Mouse (Mus musculus) c-Kit-positive CD71-negative TER-119-negative erythroid progenitor cells, embryonic 14.5 days (primary cell): ENCODE data around the gene Ulk4.
"Not testable (repeated sequence)": the region's sequence is repeated elsewhere in the genome, so short reads cannot be mapped to it uniquely, and the experiment has no call there.

Experiments
- DNase-seq: peaks from one replicate; pipeline ENCODE4 v3.0.0-alpha.2; 2013; ENCODE audit warnings: low read depth

The Ulk4 gene

GRCm38 (mm10) chr9:120933886-120934758, 342.9 kb downstream of the Ulk4 start:
- no peak for DNase-seq

GRCm38 (mm10) chr9:120933587-120933885, 343.5 kb downstream of the Ulk4 start:
- no peak for DNase-seq

DNA sequence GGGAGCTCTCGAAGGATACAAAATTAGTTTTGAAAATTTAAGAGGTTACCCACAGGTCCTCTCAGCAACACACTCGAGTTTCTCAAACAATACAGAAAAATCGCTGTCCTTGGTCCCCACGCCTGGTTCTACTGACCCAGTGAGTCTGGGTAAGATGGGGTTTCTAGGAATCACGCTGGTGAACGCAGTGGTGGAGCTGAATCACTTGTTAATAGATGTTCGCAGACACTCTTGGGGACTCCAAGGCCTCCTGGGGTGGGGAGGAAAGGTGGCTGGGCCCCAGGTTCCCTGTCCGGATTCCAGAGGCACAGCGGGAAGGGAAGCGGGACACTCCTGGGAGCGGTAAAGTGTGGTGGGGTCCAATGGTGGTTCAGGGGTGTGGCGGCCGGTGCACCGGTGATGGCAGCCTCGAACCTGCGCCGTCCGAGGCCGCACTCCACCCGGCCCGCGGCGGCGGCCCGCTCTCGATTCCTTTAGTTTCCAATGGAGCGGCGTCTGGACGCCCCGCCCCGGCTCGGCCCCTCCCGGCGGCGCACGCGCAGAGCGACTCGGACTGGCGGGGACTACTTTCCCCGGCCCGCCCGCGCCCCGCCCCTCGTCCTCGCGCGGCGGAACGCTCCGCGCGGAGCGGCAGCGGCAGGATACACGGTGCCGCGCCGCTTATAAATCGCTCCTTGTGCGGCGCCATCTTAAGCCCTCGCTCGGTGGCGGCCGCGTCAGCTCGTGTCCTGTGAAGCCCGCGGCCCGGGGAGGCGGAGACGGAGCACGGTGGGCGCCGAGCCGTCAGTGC, 344.0 kb downstream of the Ulk4 start:
- peak; percentile 89 for DNase-seq

DNA sequence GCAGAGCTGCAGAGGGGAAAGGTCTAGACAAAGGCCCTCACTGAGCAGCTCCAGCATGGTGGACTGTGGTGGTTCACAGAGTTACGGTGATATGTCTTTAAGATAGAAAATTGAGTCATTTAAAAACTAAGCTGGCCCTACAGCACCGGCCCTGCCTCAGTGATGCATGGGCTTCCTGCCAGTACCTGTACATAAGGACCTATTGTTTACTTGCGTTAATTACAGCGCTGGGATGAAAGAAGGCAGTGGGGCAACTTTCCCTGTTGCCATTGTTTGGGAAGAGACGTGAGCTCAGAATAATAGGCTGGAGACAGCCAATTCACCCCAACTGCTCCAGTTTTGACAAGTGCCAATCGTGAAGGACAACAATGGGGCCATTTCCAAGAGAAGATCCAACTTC, 344.6 kb downstream of the Ulk4 start:
- no peak for DNase-seq

DNA sequence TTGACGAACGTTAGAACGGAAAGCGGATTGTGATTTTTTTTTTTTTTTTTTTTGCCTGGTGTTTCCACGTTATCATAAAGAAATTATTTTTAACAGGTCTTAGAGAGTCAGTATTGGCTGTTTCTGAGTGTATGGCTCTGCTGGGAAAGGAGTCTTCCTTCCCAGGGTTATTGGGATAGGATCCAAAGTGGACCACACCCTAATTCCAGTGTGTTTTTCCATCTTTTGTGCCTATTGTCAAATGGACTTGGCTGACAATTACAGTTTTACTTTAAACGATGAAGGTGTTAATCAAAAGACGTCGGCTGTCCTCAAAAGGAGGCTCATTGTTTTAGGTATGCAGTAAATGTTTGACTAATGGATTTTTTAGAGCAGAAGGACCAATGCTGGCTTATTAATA, 346.2 kb downstream of the Ulk4 start:
- no peak for DNase-seq

- DNase-seq, result no peak
Measured at GRCm38 (mm10) chr9:120930021-120930420, 347.0 kb downstream of the Ulk4 start.

GRCm38 (mm10) chr9:120929081-120929480, 347.9 kb downstream of the Ulk4 start, which contains the start of gene Ctnnb1:
Gene Ctnnb1 (plus strand): TSS chr9:120929216.
- DNase-seq, result no peak

DNA sequence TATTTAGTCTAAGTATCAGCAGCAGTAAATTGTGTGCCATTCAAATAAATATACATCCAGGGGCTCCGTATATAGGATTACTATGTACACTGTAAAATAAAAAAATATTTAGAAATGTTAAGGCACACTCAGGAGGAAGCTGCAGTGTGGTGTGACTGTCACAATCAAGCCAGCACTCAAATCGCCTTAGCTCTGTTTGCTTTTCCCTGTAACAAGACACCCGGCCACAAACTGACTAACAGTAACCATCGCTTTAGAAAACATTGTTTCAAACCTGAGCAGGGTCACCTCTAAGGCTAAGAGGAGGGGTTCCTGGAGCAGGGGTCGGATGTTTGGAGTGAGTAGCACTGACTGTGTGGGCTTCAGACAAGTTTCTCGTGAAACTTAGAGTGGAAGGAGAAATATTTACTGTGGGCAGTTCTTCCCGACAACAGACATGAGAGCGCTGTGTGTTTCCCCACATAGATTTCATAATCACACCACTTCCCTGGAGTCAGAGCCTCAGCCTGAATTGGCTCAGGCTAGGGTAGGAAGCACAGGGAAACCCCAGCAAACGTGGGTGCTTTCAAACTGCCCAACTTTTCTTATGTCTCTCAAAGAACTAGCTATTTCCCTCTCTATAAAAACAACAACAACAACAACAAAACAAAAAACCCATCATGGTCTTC, 349.9 kb downstream of the Ulk4 start:
- DNase-seq, result no peak

GRCm38 (mm10) chr9:120926126-120926525, 350.9 kb downstream of the Ulk4 start:
- no peak for DNase-seq

DNA sequence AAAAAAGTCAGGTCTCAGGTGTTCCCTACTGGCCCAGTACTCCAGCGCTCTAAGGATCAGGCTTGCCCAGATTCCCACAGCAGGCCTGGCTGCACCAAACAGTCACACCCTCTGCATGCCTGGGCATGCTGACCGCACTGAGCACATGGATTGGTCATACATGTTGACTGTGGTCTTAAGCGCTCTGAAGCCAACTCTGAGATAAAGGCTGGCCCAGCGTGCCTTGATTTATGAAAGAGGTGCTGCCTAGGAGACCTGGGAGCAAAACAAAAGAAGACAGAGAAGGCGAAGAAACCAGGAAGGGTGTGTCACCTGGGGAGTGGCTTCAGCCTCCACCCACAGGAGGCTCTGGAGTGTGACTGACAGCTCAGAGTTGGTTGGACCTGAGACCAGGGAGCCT, 357.9 kb downstream of the Ulk4 start:
- DNase-seq, result no peak

GRCm38 (mm10) chr9:120918642-120919041, 358.4 kb downstream of the Ulk4 start:
- no peak for DNase-seq

- no peak for DNase-seq
Measured at GRCm38 (mm10) chr9:120918211-120918610, 358.8 kb downstream of the Ulk4 start.

GRCm38 (mm10) chr9:120917619-120918018, 359.4 kb downstream of the Ulk4 start:
- DNase-seq, result not testable (repeated sequence)

DNA sequence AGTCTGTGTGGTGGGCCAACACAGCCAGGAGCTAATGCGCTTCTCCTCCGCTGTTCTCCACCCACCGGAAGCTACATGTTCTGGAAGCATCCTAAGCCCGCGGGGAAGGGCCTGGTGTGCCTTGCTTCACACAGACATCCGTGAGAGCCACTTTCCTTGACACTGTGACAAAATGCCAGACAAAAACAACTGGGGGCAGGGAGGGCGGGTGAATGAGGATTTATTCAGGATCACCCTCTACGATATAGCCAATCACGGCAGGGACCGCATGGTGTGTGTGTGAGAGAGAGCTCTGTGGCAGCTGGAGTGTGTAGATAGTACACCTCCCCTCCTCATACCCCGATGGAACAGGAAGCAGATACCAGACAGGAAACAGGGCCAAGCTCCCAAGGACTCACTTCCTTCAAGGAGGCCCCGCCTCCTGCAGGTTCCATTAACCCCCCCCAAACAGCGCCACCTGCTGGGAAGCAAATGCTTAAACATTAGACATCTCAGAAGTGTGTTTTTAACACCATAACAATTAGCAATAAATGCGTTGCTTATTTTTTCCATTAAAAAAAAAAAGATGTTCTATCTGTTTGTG, 362.0 kb downstream of the Ulk4 start:
- DNase-seq, result peak; percentile 68

DNA sequence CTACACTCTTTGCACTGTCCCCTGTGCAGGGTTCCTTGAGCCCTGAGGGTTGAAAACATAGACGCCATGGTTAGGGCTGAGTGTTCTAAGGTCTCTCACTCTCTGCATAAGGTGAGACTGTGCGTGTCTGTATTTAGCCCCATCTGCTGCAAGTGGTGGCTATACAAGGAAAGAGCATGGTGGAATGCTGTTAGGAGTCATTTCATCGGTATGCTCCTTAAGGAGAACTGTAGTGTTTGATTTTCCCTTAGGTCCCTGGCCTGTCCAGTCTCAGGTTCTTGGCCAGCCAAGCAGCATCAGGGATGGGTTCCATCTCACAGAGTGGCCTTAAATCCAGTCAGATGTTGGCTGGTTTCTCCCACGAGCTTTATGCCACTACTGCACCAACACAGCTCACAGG, 362.6 kb downstream of the Ulk4 start:
- no peak for DNase-seq

- DNase-seq, result no peak
Measured at GRCm38 (mm10) chr9:120913152-120913551, 363.8 kb downstream of the Ulk4 start.

DNA sequence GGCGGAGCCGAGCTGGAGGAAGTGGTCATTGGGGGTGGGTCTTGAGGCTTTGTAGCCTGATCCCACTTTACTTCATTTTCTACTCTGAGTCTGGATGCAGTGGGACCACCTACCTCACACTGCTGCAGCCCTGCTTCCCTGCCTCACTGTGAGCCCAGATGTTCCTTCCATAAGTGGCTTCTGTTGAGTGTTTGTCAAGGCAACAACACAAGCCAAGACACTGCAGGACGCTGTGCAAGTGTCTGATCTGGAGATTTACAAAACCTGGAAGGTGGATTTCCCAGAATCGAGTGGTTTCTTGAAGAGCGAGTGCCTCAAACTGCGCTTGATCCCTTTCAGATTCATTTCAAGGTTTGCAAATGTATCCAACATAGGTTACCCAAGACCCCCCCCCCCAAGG, 368.5 kb downstream of the Ulk4 start:
- DNase-seq, result no peak
